Mouse (Mus musculus): Measurements from ENCODE around the gene Mex3b. TPM values are rescaled to one million over a fixed set of nuclear protein-coding genes. Genes with fewer than 3 reads are reported as not detected.
A peak's percentile ranks its signal among the peaks of the same experiment; 100 is the strongest.

Gene Mex3b
- polyA plus RNA-seq, 1 experiment from 2014 or later, result 2.8 TPM

GRCm38 (mm10) chr7:82869231-82870147, 2.4 kb downstream of the Mex3b start:
- peaks cover 5% of the 10 kb centered on the region; the same call in 1 of the 2 replicates for H3K27me3 ChIP-seq (replicated peaks; ENCODE audit: control insufficient read depth, insufficient read depth, low read length)
- peak overlapping the region; percentile 79 for H3K9ac ChIP-seq (ENCODE audit: low read depth, low read length)
- peak; percentile 15; the same call in 1 of the 2 replicates for TF ChIP-seq CTCF (IDR thresholded peaks at IDR 0.05; ENCODE audit: low read depth)
- H3K4me2 ChIP-seq (replicated peaks; ENCODE audit: low read depth), result peak overlapping the region; percentile 96
- no peak overlapping the region; the same call in 1 of the 2 replicates for H3K27ac ChIP-seq (ENCODE audit: low read depth, low read length)
- no peaks in the 10 kb centered on the region; the same call in 1 of the 2 replicates for H3K36me3 ChIP-seq (ENCODE audit: control insufficient read depth, insufficient read depth)
- no peaks in the 10 kb centered on the region for H3K9me3 ChIP-seq (ENCODE audit: control insufficient read depth)
- H3K4me1 ChIP-seq (replicated peaks; ENCODE audit: control insufficient read depth, insufficient read depth, low read length), result 0 out of 2 replicates have a peak, but pooled peaks cover 5% of the 10 kb centered on the region
- WGBS, result 25% methylated on average over 56 of the region's 56 CpGs
- ATAC-seq, result no peak
- H3K4me3 ChIP-seq (ENCODE audit: low read depth, low read length), result peak overlapping the region; percentile 76

DNA sequence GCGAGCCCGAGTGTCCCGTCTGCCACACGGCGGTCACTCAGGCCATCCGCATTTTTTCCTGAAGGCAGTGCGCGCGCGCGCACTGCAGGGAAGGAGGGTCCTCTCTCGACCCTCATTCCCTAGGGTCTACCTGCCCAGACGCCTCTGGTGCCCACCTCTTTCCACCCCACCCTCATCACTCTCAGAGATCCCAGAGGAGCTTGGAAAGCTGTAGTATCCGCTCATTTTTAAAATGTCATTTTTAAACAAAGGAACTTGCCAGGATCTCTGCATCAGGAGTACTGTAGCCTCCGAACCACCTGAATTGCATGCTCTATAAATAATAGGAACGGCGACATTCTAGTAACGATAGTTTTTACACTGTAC, 3.0 kb downstream of the Mex3b start:
- Histone ChIP-seq H3K9ac (ENCODE audit: low read depth, low read length) (no peak overlapping the region), H3K4me2 (replicated peaks; ENCODE audit: low read depth) (peak overlapping the region; percentile 96), H3K27ac (ENCODE audit: low read depth, low read length) (no peak overlapping the region), H3K36me3 (ENCODE audit: control insufficient read depth, insufficient read depth) (no peaks in the 10 kb centered on the region; the same call in 1 of the 2 replicates), H3K4me3 (ENCODE audit: low read depth, low read length) (peak overlapping the region; percentile 76), H3K4me1 (replicated peaks; ENCODE audit: control insufficient read depth, insufficient read depth, low read length) (0 out of 2 replicates have a peak, but pooled peaks cover 5% of the 10 kb centered on the region), H3K9me3 (ENCODE audit: control insufficient read depth) (no peaks in the 10 kb centered on the region), H3K27me3 (replicated peaks; ENCODE audit: control insufficient read depth, insufficient read depth, low read length) (peaks cover 5% of the 10 kb centered on the region; the same call in 1 of the 2 replicates)
- WGBS, result 57% methylated on average over 18 of the region's 18 CpGs
- TF ChIP-seq CTCF (IDR thresholded peaks at IDR 0.05; ENCODE audit: low read depth), result no peak
- no peak for ATAC-seq

DNA sequence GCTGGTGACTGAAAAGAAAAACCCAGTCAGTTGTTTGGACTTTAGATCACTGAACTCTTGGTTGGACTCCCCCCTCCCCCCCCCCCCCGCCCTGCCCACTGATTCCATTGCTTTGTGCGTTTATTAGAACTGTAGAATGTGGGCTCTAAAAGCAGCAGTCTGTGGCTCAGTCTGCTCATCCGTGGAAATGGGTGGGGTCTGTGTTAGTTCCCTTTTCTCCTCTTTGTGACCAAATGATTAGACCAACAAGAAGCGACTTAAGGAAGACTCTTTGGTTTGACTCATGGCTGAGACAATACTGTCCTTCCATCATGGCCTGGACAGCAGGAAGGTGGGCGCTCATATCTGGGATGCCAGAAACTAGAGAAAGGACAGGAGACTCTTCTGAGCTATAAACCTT, 9.4 kb downstream of the Mex3b start:
- WGBS, result 54% methylated on average over 5 of the region's 5 CpGs
- no peak for TF ChIP-seq CTCF (IDR thresholded peaks at IDR 0.05; ENCODE audit: low read depth)
- Histone ChIP-seq H3K36me3 (ENCODE audit: control insufficient read depth, insufficient read depth) (no peaks in the 10 kb centered on the region), H3K4me1 (replicated peaks; ENCODE audit: control insufficient read depth, insufficient read depth, low read length) (no peaks in the 10 kb centered on the region), H3K4me2 (replicated peaks; ENCODE audit: low read depth) (no peak overlapping the region), H3K9me3 (ENCODE audit: control insufficient read depth) (no peaks in the 10 kb centered on the region), H3K4me3 (ENCODE audit: low read depth, low read length) (no peak overlapping the region), H3K27me3 (replicated peaks; ENCODE audit: control insufficient read depth, insufficient read depth, low read length) (no peaks in the 10 kb centered on the region), H3K27ac (ENCODE audit: low read depth, low read length) (no peak overlapping the region), H3K9ac (ENCODE audit: low read depth, low read length) (no peak overlapping the region)
- ATAC-seq, result no peak

DNA sequence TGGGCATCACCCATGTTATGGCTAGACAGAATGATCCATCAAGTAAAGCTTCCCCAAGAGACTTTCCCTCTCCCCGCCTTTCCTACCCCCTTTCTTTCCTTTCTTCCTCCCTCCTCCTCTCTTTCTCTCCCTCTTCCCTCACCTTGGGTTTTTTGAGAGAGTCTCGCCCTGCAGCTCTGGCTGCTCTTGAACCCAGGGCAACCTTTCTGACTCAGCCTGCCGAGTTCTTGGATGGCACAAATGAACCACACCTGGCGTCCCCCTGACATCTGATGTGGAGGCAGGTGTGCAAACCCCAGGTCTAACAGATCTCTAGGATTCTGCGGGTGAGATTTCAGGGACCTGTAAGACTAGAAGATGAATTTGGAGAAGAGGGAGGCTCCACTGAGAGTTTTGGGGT, 12.9 kb downstream of the Mex3b start:
- TF ChIP-seq CTCF (IDR thresholded peaks at IDR 0.05; ENCODE audit: low read depth), result no peak
- H3K9ac ChIP-seq (ENCODE audit: low read depth, low read length), result no peak overlapping the region
- no peaks in the 10 kb centered on the region for H3K9me3 ChIP-seq (ENCODE audit: control insufficient read depth)
- no peaks in the 10 kb centered on the region for H3K36me3 ChIP-seq (ENCODE audit: control insufficient read depth, insufficient read depth)
- no peak overlapping the region for H3K4me2 ChIP-seq (replicated peaks; ENCODE audit: low read depth)
- H3K27ac ChIP-seq (ENCODE audit: low read depth, low read length), result no peak overlapping the region
- no peaks in the 10 kb centered on the region for H3K4me1 ChIP-seq (replicated peaks; ENCODE audit: control insufficient read depth, insufficient read depth, low read length)
- WGBS, result 93% methylated on average over 5 of the region's 5 CpGs
- no peaks in the 10 kb centered on the region for H3K27me3 ChIP-seq (replicated peaks; ENCODE audit: control insufficient read depth, insufficient read depth, low read length)
- H3K4me3 ChIP-seq (ENCODE audit: low read depth, low read length), result no peak overlapping the region
- no peak for ATAC-seq

DNA sequence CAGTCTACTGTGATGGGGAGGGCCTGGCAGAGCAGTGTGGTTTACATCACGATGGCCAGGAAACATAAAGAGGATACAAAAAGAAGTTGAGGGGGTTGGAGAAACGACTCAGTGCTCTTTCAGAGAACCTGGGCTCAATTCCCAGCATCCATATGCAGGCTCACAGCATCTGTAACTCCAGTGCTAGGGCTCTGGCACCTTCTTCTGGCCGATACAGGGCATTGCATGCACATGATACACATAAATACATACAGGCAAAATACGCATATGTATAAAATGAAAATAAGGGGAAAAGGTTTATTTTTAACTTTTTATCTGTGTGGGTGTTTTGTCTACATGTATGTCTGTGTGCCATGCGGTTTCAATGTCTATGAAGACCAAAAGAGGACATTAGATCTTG, 13.6 kb downstream of the Mex3b start:
- 87% methylated on average over 5 of the region's 5 CpGs for WGBS
- Histone ChIP-seq H3K4me3 (ENCODE audit: low read depth, low read length) (no peak overlapping the region), H3K36me3 (ENCODE audit: control insufficient read depth, insufficient read depth) (no peaks in the 10 kb centered on the region), H3K27me3 (replicated peaks; ENCODE audit: control insufficient read depth, insufficient read depth, low read length) (no peaks in the 10 kb centered on the region), H3K4me2 (replicated peaks; ENCODE audit: low read depth) (no peak overlapping the region), H3K9ac (ENCODE audit: low read depth, low read length) (no peak overlapping the region), H3K4me1 (replicated peaks; ENCODE audit: control insufficient read depth, insufficient read depth, low read length) (no peaks in the 10 kb centered on the region), H3K9me3 (ENCODE audit: control insufficient read depth) (no peaks in the 10 kb centered on the region), H3K27ac (ENCODE audit: low read depth, low read length) (no peak overlapping the region)
- TF ChIP-seq CTCF (IDR thresholded peaks at IDR 0.05; ENCODE audit: low read depth), result peak; percentile 36
- ATAC-seq, result no peak

DNA sequence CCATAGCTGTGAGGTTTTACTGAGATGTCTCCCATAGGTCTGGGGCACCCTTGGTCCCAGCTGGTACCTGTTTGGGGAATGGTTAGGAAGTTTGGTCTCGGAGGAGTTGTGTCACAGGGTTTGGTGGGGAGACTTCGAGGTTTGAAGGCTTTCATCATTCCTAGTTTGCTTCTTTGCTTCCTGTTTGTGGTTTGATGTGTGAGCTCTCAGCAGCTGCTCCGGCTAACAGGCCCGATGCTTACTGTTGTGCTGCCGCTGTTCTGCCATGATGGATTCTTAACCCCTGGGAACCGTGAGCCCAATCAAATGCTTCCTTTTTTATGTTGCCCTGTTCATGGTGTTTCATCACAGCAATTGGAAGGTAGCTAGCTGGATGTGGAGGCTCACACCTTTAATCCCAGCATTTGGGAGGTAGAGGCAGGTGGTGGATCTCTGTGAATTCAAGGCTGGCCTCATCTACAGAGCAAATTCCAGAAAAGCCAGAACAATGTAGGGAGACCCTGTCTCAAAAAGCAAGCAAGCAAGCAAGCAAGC, 23.3 kb downstream of the Mex3b start:
- no peak overlapping the region for H3K9ac ChIP-seq (ENCODE audit: low read depth, low read length)
- no peaks in the 10 kb centered on the region for H3K36me3 ChIP-seq (ENCODE audit: control insufficient read depth, insufficient read depth)
- no peak overlapping the region for H3K4me2 ChIP-seq (replicated peaks; ENCODE audit: low read depth)
- no peaks in the 10 kb centered on the region for H3K4me1 ChIP-seq (replicated peaks; ENCODE audit: control insufficient read depth, insufficient read depth, low read length)
- WGBS, result 75% methylated on average over 6 of the region's 6 CpGs
- no peak for TF ChIP-seq CTCF (IDR thresholded peaks at IDR 0.05; ENCODE audit: low read depth)
- no peak overlapping the region for H3K4me3 ChIP-seq (ENCODE audit: low read depth, low read length)
- no peaks in the 10 kb centered on the region for H3K27me3 ChIP-seq (replicated peaks; ENCODE audit: control insufficient read depth, insufficient read depth, low read length)
- no peak overlapping the region for H3K27ac ChIP-seq (ENCODE audit: low read depth, low read length)
- no peak for ATAC-seq
- no peaks in the 10 kb centered on the region for H3K9me3 ChIP-seq (ENCODE audit: control insufficient read depth)

Measured in intestine, postnatal 0 days (tissue).